Mouse (Mus musculus): ENCODE data around the gene Fgf9. TPM values are rescaled to one million over a fixed set of nuclear protein-coding genes. Genes with fewer than 3 reads are reported as not detected.

The Fgf9 gene
- total RNA-seq (2021) (10 to 100 TPM in 1 of 2 experiments, 1 to 10 TPM in 1; 7.6 to 11.1 TPM), polyA plus RNA-seq (2012; rRNA removed) (4.5 and 5.6 TPM in 2 replicates)
- long read RNA-seq, partial matches to known transcripts, result 0 of 5 reads
- long read RNA-seq, other reads (novel, unspliced or antisense), result 0 of 5 reads

- H3K9ac ChIP-seq (ENCODE audit: low read depth, low read length), result peak within 1 kb of the TSS; percentile 59
- no peaks in the 10 kb centered on the region for H3K36me3 ChIP-seq (ENCODE audit: control insufficient read depth, insufficient read depth, low read length)
- H3K27ac ChIP-seq, result peak within 1 kb of the TSS; percentile 69
- peak; percentile 43 to 51 for DNase-seq
- H3K4me1 ChIP-seq (ENCODE audit: control insufficient read depth, insufficient read depth, low read length), result peaks cover 1% of the 10 kb centered on the region; the same call in 1 of the 2 replicates
- intact Hi-C loops (cut with DNase I), result loop anchor here (10.0 kb wide), 1 partner anchor 724 kb away; no protein-coding TSS in a partner anchor
- H3K4me3 ChIP-seq, result peak within 1 kb of the TSS; percentile 62
- WGBS, result under 1% methylated on average over 33 of the region's 33 CpGs
- H3K79me2 ChIP-seq (replicated peaks; ENCODE audit: control insufficient read depth, insufficient read depth, low read length), result no peaks in the 10 kb centered on the region
- TF ChIP-seq POLR2A (IDR thresholded peaks at IDR 0.05; ENCODE audit: insufficient read depth, low read depth, low read length) (0 out of 2 replicates have a peak, but pooled peaks have one; percentile 12), CTCF (IDR thresholded peaks at IDR 0.05) (no peak), EP300 (IDR thresholded peaks at IDR 0.05; ENCODE audit: insufficient read depth, low read depth, low read length) (no peak)
- peaks cover 10% of the 10 kb centered on the region for H3K27me3 ChIP-seq (ENCODE audit: control insufficient read depth, insufficient read depth, low read length)
Observed at GRCm38 (mm10) chr14:58070481-58071119, at the start of gene Fgf9. Gene Fgf9, plus strand, starts transcription at chr14:58070547.

GRCm38 (mm10) chr14:58034567-58034966 is 35.8 kb upstream of the Fgf9 start:
- Histone ChIP-seq H3K27ac (no peak overlapping the region), H3K4me1 (ENCODE audit: control insufficient read depth, insufficient read depth, low read length) (no peaks in the 10 kb centered on the region), H3K79me2 (replicated peaks; ENCODE audit: control insufficient read depth, insufficient read depth, low read length) (no peaks in the 10 kb centered on the region), H3K27me3 (ENCODE audit: control insufficient read depth, insufficient read depth, low read length) (no peaks in the 10 kb centered on the region), H3K9ac (ENCODE audit: low read depth, low read length) (no peak overlapping the region), H3K36me3 (ENCODE audit: control insufficient read depth, insufficient read depth, low read length) (no peaks in the 10 kb centered on the region), H3K4me3 (no peak overlapping the region)
- 12% methylated on average over 8 of the region's 8 CpGs for WGBS
- DNase-seq, result peak; percentile 8 to 58
- intact Hi-C loops (cut with DNase I), result loop anchor here (2.0 to 10.0 kb wide), 5 partner anchors 340 to 1080 kb away; no protein-coding TSS in a partner anchor
- no peak; the same call in 1 of the 2 replicates for TF ChIP-seq CTCF (IDR thresholded peaks at IDR 0.05)
- TF ChIP-seq POLR2A (IDR thresholded peaks at IDR 0.05; ENCODE audit: insufficient read depth, low read depth, low read length), result no peak
- no peak for TF ChIP-seq EP300 (IDR thresholded peaks at IDR 0.05; ENCODE audit: insufficient read depth, low read depth, low read length)

- 44% methylated on average over 6 of the region's 6 CpGs for WGBS
- intact Hi-C loops (cut with DNase I), result loop anchor here (10.0 kb wide), 1 partner anchor 569 kb away; no protein-coding TSS in a partner anchor
- Histone ChIP-seq H3K79me2 (replicated peaks; ENCODE audit: control insufficient read depth, insufficient read depth, low read length) (no peaks in the 10 kb centered on the region), H3K27ac (no peak overlapping the region), H3K4me1 (ENCODE audit: control insufficient read depth, insufficient read depth, low read length) (no peaks in the 10 kb centered on the region), H3K27me3 (ENCODE audit: control insufficient read depth, insufficient read depth, low read length) (no peaks in the 10 kb centered on the region), H3K9ac (ENCODE audit: low read depth, low read length) (no peak overlapping the region), H3K4me3 (no peak overlapping the region), H3K36me3 (ENCODE audit: control insufficient read depth, insufficient read depth, low read length) (no peaks in the 10 kb centered on the region)
- no peak for TF ChIP-seq EP300 (IDR thresholded peaks at IDR 0.05; ENCODE audit: insufficient read depth, low read depth, low read length)
- no peak for DNase-seq
Observed at GRCm38 (mm10) chr14:58036174-58036573, 34.2 kb upstream of the Fgf9 start.

- no peak for DNase-seq
- Histone ChIP-seq H3K4me3 (no peak overlapping the region), H3K9ac (ENCODE audit: low read depth, low read length) (no peak overlapping the region), H3K27me3 (ENCODE audit: control insufficient read depth, insufficient read depth, low read length) (no peaks in the 10 kb centered on the region), H3K27ac (no peak overlapping the region), H3K36me3 (ENCODE audit: control insufficient read depth, insufficient read depth, low read length) (no peaks in the 10 kb centered on the region), H3K79me2 (replicated peaks; ENCODE audit: control insufficient read depth, insufficient read depth, low read length) (no peaks in the 10 kb centered on the region), H3K4me1 (ENCODE audit: control insufficient read depth, insufficient read depth, low read length) (no peaks in the 10 kb centered on the region)
- intact Hi-C loops (cut with DNase I), result no loop called here
- WGBS, result 74% methylated on average over 4 of the region's 4 CpGs
- no peak for TF ChIP-seq EP300 (IDR thresholded peaks at IDR 0.05; ENCODE audit: insufficient read depth, low read depth, low read length)
- TF ChIP-seq CTCF (IDR thresholded peaks at IDR 0.05), result no peak
- TF ChIP-seq POLR2A (IDR thresholded peaks at IDR 0.05; ENCODE audit: insufficient read depth, low read depth, low read length), result no peak
Observed at GRCm38 (mm10) chr14:58046639-58047284, 23.6 kb upstream of the Fgf9 start.

- WGBS, result 91% methylated on average over 5 of the region's 5 CpGs
- Histone ChIP-seq H3K9ac (ENCODE audit: low read depth, low read length) (no peak overlapping the region), H3K27me3 (ENCODE audit: control insufficient read depth, insufficient read depth, low read length) (no peaks in the 10 kb centered on the region), H3K36me3 (ENCODE audit: control insufficient read depth, insufficient read depth, low read length) (no peaks in the 10 kb centered on the region), H3K27ac (no peak overlapping the region), H3K79me2 (replicated peaks; ENCODE audit: control insufficient read depth, insufficient read depth, low read length) (no peaks in the 10 kb centered on the region), H3K4me3 (no peak overlapping the region), H3K4me1 (ENCODE audit: control insufficient read depth, insufficient read depth, low read length) (no peaks in the 10 kb centered on the region)
- intact Hi-C loops (cut with DNase I), result no loop called here
- no peak for TF ChIP-seq POLR2A (IDR thresholded peaks at IDR 0.05; ENCODE audit: insufficient read depth, low read depth, low read length)
- no peak for TF ChIP-seq EP300 (IDR thresholded peaks at IDR 0.05; ENCODE audit: insufficient read depth, low read depth, low read length)
- TF ChIP-seq CTCF (IDR thresholded peaks at IDR 0.05), result no peak
- DNase-seq, result no peak
Observed at GRCm38 (mm10) chr14:58050691-58051090, 19.7 kb upstream of the Fgf9 start.

- no peak overlapping the region for H3K27ac ChIP-seq
- intact Hi-C loops (cut with DNase I), result no loop called here
- H3K9ac ChIP-seq (ENCODE audit: low read depth, low read length), result no peak overlapping the region
- no peaks in the 10 kb centered on the region for H3K36me3 ChIP-seq (ENCODE audit: control insufficient read depth, insufficient read depth, low read length)
- no peaks in the 10 kb centered on the region for H3K79me2 ChIP-seq (replicated peaks; ENCODE audit: control insufficient read depth, insufficient read depth, low read length)
- no peaks in the 10 kb centered on the region for H3K4me1 ChIP-seq (ENCODE audit: control insufficient read depth, insufficient read depth, low read length)
- H3K27me3 ChIP-seq (ENCODE audit: control insufficient read depth, insufficient read depth, low read length), result 0 out of 2 replicates have a peak, but pooled peaks cover 1% of the 10 kb centered on the region
- 70% methylated on average over 2 of the region's 2 CpGs for WGBS
- no peak for DNase-seq
- TF ChIP-seq POLR2A (IDR thresholded peaks at IDR 0.05; ENCODE audit: insufficient read depth, low read depth, low read length) (no peak), CTCF (IDR thresholded peaks at IDR 0.05) (no peak), EP300 (IDR thresholded peaks at IDR 0.05; ENCODE audit: insufficient read depth, low read depth, low read length) (no peak)
- H3K4me3 ChIP-seq, result no peak overlapping the region
Observed at GRCm38 (mm10) chr14:58067586-58067985, 2.8 kb upstream of the Fgf9 start.
